Mouse (Mus musculus) lung, adult 2 months (tissue): Measurements from ENCODE around the gene Dchs2.

ENCODE experiments used
- CTCF ChIP-seq: fragments of 200-500 bp; IDR thresholded peaks from 2 replicates; pipeline ENCODE4 v1.5.1; 2011; ENCODE audit warnings: mild to moderate bottlenecking, low read length, control low read depth; ENCODE audit not compliant: insufficient read depth
- POLR2A ChIP-seq: fragments of 200-500 bp; IDR thresholded peaks from 2 replicates; pipeline ENCODE4 v1.6.1; 2011; ENCODE audit warnings: low read depth, mild to moderate bottlenecking, control low read depth, low read length, borderline replicate concordance; ENCODE audit errors: extremely low read depth

- TF ChIP-seq POLR2A (no peak), CTCF (no peak)
These were observed 12.8 kb upstream of the Dchs2 start for GRCm38 (mm10) chr3:83114946-83115345.
